Mouse (Mus musculus): ENCODE results near the gene Gm17428.
"Not testable (repeated sequence)": the region's sequence is repeated elsewhere in the genome, so short reads cannot be mapped to it uniquely, and the experiment has no call there.

The Gm17428 gene

DNA sequence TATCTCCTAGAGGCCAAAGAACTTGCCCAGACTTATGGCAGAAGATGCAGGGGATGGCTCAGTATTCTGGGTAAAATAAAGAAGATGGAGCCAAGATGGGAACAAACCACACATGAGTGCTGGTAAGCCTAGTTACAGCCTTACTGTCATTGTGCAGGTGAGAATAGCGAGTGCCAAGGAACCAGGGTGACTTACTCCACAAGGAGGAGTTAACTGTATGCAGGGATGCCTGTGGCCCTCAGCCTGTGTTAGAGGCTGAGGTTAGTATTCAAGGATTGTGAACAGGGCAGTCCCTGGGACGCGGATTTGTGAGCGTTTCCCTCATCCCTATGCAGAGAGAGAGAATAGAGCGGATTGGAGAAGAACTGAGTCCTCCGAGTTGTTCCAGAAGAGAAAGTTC is 25.1 kb upstream of the Gm17428 start:
- in situ Hi-C loops (cut with MboI, MseI) = no loop called here

DNA sequence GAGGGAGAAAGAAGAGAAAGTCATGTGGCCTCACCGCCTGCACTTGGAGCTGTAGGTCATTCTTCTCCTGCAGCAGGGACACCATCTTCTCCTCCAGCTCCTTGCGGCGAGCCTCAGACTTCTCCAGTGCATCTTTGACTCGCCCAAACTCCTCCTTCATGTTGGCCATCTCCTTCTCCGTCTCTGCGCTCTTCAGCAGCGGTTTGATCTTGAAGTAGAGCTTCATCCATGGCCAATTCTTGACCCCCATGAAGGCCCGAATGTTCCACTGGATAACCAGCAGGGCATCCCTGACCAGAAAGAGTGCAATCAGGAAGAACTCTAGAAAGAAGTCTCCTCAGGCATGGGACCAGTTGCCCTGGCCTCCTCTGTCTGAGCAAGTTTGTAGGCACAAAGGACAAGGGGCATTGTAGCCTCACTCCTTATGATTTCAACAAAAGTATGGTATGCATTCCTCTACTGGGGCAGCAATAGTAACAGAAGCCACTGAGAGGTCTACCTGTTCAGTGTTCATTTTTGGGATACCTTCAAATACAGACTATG is 23.0 kb upstream of the Gm17428 start:
- in situ Hi-C loops (cut with MboI, MseI) = no loop called here

DNA sequence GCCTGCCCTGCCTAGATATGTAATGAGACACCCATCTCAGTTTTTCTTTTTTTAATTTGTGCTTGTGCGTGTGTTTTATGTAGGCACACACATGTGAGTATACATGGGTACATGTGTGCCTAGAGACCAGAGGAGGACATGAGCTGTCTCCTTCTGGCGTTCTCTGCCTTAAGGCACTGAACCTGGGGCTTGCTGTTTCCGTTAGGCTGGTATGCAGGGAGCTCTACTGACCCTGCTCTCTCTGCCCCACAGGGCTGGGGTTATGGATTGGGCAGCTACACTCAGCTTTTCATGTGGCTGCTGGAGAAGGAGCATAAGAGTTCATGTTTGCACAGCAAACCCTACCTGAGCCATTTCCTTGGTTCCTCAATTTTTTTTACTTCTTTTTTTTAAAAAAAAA is 22.3 kb upstream of the Gm17428 start:
- in situ Hi-C loops (cut with MboI, MseI) = no loop called here

DNA sequence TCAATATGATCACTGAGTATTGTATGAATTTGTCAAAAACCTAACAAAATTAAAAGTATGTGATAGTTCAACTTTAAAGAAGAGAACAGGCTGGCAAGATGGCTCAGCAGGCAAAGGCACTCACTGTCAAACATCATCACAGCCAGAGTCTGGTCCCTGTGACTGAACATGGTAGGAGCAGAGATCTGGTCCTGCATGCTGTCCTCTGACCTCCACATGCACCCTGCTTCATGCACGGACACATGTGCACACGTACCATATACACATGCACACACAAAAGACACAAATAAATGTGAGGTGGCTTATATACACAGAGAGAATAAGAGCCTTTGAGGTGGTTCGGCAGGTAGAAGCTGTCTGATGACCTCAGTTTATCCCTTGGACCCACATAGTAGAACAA is 21.3 kb upstream of the Gm17428 start:
- in situ Hi-C loops (cut with MboI, MseI) = no loop called here

DNA sequence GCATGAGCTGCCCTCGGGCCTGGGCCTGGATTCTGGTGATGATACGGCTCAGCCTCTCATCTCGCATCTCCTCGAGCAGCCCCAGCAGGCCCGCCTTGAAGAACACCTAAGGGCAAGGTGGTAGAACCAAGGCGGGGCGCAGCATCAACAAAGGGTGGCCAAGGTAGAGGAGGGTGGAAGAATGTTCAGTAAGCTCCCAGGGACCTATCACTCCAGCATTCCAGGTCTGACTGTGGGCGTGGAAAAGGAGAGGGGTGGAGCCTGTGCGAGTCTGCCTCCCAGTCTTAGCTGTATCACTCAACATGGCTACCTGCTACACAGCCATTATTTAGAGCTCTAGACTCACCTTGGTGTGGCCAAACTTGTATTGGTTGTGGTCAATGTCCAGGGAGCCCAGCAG is 20.2 kb upstream of the Gm17428 start:
- in situ Hi-C loops (cut with MboI, MseI) = no loop called here

DNA sequence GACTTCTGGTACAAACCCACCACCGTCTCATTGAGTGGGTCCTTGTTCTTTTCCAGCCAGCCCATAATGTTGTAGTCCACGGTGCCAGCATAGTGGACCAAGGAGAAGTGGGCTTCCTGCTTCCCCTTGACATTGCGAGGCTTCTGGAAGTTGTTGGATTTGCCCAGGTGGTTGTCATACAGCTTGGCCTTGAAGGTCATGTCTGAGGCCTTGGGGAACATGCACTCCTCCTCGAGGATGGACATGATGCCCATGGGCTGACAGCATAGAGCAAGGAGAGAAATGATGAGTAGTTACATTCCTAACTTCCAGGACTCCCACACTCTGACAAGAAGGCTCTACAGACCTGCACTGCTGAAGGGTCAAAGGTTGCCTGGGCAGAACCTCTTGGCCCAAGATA is 18.2 kb upstream of the Gm17428 start:
- in situ Hi-C loops (cut with MboI, MseI) = no loop called here

DNA sequence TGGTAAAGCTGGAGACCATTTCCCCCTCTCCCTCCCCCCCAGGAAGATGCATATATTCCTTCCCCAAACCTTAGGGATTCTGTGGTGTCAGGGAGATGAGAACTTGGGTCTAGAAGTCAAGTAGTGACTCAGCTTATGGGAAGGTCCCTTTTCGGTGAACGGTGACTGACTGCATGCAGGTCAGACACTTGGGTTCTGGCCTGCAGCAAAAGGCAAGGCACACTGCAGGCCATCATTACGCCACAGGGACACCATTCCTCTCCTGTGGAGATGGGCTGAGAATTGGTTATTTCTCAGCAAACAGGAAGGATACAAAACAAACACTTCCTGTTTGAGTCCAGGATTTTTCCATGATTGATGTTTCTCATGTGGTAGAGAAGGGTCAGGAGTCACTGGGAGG is 17.5 kb upstream of the Gm17428 start:
- in situ Hi-C loops (cut with MboI, MseI) = no loop called here

DNA sequence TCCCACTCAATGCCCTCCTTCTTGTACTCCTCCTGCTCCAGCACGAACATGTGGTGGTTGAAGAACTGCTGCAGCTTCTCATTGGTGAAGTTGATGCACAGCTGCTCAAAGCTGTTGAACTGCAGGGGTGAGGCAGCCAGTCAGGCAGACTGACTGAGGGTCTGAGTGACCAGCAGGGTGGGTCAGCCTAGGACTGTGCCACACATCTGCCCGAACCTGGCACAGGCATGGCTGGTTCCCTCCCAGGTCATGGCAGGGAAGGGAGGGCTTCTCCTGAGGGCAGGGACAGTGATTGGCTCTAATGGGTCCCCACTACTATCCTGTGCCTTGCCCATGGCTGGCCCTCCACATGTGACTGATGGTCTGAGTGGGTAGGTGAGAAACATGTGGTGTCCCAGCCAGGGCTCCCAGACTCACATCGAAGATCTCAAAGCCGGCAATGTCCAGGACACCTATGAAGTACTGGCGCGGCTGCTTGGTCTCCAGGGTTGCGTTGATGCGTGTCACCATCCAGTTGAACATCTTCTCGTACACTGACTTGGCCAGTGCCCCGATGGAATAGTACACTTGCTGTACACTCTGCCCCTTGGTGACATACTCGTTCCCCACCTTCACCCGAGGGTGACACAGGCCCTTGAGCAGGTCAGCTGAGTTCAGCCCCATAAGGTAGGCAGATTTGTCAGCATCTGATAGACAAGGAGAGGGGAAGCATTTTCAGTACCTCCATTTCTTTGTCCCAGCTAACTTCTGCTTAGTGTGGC is 16.7 kb upstream of the Gm17428 start:
- in situ Hi-C loops (cut with MboI, MseI) = loop anchor here (10.0 kb wide), 1 partner anchor 995 kb away; the partner anchor contains the start of gene Cma2

DNA sequence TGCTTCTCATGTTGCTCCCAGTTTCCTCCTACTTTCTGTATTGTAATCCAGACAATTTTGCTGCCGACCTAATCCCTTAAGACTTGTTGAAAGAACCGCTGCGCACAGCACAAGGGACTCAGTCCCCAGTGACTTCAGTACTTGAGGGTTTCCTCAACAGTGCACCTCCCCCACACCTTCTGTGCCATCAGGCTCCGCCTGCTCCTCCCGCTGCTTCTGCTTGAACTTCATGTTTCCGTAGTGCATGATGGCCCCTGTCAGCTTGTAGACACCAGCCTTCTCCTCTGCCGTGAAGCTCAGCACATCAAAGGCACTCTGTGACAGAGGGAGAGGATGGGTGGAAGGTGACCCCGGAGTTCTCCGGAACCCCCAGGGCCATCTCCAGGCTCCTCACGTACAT is 16.0 kb upstream of the Gm17428 start:
- in situ Hi-C loops (cut with MboI, MseI) = loop anchor here (10.0 kb wide), 1 partner anchor 994 kb away; the partner anchor contains the start of gene Cma2

DNA sequence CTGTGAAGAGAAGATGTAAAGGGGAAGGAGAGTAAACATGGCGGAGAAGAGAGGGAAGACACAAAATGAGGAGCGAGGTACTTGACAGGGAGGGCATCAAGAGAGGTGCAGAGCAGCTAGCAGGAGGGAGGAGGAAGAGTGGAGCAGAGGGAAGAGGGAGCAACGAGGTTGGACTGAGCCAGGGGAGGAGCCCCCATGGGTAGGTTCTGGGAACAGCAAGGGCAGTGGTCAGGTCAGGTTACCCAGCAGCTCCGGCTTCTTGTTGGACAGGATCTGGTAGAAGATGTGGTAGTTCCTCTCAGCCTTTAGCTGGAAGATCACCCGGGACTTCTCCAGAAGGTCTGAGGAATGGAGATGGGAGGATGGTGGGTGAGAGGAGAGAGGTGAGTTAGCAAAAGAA is 15.2 kb upstream of the Gm17428 start:
- in situ Hi-C loops (cut with MboI, MseI) = loop anchor here (10.0 kb wide), 1 partner anchor 993 kb away; the partner anchor contains the start of gene Cma2

DNA sequence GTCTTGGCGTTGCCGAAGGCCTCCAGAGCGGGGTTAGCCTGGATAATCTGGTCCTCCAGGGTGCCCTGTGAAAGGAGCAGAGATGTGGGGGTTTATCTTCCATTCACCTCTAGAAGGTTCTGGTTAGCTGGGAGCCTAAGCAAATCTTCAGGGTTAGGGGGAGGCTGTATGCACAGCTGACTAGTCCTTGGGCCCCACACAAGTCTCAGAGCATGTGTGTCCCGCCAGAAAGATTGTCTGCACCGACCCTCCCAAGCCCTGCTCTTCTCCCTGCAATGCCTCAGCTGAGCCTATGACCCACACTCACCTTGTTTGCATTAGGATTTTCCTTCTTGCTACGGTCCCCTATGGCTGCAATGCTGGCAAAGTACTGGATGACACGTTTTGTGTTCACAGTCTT is 14.0 kb upstream of the Gm17428 start:
- in situ Hi-C loops (cut with MboI, MseI) = loop anchor here (10.0 kb wide), 1 partner anchor 992 kb away; the partner anchor contains the start of gene Cma2

DNA sequence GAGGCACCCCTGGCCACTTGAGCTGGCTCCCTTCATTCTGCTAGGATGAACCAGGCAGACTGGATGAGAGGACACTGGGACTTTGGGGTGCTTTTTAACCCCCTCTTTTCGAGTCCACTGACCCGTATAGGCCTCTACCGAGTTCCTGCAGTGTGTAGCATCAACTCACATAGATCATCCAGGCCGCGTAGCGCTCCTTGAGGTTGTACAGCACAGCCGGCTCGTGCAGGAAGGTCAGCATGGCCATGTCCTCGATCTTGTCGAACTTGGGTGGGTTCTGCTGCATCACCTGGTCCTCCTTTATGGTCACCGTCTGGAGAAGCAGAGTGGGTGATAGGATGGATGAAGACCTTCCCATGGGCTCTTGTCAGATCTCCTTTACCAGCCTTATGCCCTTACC is 13.0 kb upstream of the Gm17428 start:
- in situ Hi-C loops (cut with MboI, MseI) = loop anchor here (10.0 kb wide), 1 partner anchor 991 kb away; the partner anchor contains the start of gene Cma2

DNA sequence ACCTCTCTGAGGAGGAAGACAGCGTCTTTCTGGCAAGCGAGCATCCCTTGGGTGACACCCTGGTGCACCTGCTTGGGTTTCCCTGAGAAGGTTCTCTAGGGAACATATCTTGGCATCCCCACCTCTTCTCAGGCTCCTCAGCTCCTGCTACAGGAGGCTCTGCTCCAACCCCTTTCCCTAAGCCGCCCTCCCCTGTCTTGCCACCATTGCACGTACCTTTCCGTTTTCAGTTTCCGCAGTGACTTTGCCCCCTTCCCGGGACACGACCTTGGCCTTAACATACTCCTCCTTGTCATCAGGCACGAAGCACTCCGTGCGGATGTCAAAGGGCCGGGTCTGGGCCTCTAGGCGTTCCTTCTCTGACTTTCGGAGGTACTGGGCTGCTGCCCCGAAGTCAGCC is 11.7 kb upstream of the Gm17428 start:
- in situ Hi-C loops (cut with MboI, MseI) = loop anchor here (10.0 kb wide), 1 partner anchor 990 kb away; the partner anchor contains the start of gene Cma2

DNA sequence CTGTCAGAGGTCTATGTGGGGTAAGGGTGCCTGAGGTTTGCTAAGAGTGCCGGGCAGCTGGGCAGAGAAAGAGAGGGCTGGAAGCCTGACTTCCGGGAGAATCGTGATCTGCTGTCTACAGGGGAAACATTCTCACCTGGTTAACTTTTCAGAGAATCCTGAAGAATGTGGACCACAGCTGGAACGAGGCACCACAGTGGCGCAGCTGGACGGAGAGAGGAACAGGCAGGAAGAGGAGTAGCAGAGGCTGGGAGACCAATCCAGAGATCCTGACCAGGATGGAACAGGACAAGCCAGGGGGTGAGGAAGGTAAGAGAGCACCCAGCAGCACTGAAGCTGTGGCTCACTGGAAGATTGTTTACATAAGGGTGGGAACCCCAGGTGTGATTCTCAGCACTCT is 11.1 kb upstream of the Gm17428 start:
- in situ Hi-C loops (cut with MboI, MseI) = loop anchor here (10.0 kb wide), 1 partner anchor 989 kb away; the partner anchor contains the start of gene Cma2

DNA sequence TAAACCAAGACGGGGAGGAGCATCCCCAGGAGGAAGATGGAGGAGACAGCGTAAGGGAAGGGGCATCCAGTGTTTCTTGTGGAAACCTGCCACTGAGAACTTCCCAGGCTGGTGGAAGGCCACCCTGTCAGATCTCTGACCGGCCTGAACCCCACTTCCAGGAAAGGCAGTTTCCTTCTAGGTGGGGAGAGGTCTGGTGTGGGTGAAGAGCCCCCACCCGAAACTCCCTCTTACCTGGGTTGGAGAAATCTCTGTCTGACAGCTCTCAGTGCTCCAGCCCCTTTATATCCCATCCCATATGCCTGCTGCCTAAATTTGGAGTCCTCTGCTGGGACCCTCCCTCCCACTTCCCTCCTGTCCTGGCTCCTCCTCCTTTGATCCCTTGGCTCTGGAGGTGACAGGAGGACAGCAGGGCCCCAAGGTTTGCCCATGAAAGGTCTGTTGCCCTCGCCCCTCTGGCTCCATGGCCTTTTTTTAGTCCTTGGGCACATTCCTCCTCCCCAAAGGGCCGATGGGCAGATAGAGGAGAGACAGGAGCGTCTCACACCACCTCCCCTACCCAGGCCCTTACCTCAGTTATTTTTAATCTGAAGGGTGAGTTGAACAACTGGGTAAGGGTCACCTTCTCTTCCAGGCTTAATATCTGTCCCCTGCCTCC is 10.3 kb upstream of the Gm17428 start, which contains the start of gene Myh6:
Gene Myh6 (minus strand): TSS at position 608 of the 658 bp plus-strand sequence.
- in situ Hi-C loops (cut with MboI, MseI) = loop anchor here (10.0 kb wide), 1 partner anchor 988 kb away; the partner anchor contains the start of gene Cma2

DNA sequence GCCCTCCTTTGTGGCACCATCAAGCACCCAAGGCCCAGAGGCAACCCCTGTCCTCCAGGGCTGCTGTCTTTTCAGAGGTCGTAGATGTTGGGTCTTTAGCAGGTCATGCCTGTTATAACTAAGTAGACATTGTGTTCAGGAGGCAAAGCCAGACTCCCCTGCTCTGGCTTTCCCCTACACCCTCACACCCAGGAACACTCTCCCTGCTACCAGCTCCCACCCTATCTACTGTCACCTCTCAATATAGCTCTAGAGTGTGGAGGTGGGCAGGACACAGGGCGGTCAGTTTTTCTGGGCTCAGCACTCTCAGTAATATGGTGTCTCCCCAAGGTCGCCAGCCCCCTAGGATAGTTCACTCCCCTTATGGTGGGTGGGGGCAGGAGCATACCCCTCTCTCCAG is 8.9 kb upstream of the Gm17428 start:
- in situ Hi-C loops (cut with MboI, MseI) = loop anchor here (10.0 kb wide), 1 partner anchor 987 kb away; the partner anchor contains the start of gene Cma2

DNA sequence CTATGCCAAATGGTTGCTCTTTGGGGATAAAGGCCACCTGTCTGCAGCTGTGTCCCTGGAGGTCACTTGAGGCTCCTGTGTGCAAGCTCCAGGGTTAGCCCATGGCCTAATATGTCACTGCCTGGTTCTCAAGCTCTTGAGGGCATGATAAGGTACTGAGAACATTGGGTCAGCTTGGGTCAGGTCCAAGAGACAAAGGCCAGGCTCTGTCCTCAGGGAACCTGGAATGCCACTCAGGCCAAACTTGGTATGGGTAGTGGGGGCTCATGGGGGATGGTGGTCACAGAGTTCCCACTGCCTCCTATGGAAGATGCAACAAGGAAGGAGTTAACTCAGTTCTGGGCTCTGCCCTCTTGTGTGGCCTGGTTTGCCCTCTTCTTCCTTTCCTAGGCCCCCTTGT is 8.4 kb upstream of the Gm17428 start:
- in situ Hi-C loops (cut with MboI, MseI) = loop anchor here (10.0 kb wide), 1 partner anchor 986 kb away; the partner anchor contains the start of gene Cma2

DNA sequence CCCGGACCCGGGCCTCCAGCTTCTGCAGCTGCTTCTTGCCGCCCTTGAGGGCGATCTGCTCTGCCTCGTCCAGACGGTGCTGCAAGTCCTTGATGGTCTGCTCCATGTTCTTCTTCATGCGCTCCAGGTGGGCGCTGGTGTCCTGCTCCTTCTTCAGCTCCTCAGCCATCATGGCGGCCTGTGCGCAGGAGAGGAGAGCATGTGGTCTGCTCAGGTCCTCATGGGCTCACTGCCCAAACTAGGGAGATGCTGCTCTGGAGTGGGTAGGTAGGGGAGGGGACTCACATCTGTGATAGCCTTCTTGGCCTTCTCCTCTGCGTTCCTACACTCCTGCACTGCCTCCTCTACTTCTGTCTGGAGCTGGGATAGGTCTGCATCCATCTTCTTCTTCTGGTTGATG is 3.9 kb upstream of the Gm17428 start:
- in situ Hi-C loops (cut with MboI, MseI) = not testable (repeated sequence)

DNA sequence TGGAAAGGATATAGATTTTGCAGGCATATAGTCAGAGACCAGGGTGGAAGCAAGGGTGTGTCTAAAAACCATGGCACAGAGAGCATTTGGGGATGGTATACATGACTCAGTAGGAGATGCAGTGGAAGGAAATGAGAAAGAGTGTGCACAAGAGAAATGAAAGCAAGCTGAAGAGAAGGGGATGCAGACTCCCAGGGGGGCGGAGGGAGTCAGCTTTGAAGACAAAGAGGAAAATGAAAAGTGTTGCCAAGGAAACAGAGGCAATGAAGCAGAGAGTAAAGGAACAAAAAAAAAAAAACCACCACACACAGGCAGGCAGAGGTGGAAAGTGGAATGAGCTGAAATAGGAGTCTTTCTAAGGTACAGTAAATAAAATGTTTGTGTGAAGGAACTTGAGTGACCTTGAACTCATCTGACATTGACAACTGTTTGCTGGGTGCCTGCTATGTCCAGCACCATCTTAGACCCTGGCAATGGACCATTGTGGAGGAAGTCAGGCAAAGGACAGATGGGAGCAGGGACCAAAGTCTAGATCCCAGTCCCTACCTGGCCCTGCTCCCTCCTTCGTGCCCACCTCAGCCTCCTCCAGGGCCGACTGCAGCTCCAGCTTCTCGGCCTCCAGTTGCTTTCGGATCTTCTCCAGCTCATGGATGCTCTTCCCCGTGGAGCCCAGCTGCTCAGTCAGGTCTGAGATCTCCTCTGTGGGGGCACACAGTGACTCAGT is 2.5 kb upstream of the Gm17428 start:
- in situ Hi-C loops (cut with MboI, MseI) = no loop called here

DNA sequence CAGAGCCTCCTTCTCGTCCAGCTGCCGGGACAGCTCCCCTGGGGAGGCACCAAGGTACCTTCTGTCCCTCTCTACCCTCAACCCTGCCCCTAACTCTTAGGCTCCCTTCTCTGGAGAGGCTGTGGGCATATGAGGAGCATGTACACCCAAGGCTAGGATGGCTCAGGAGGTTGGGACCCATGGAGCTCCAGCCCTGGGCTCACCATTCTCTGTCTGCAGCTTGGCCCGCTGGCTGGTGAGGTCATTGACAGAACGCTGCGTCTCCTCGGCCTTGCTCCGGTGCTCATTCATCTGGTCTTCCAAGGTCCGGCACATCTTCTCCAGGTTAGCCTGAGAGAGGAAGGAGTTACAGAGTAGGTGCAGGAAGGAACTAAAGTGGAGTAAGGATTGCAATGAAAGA is 1.9 kb downstream of the Gm17428 start:
- in situ Hi-C loops (cut with MboI, MseI) = no loop called here

DNA sequence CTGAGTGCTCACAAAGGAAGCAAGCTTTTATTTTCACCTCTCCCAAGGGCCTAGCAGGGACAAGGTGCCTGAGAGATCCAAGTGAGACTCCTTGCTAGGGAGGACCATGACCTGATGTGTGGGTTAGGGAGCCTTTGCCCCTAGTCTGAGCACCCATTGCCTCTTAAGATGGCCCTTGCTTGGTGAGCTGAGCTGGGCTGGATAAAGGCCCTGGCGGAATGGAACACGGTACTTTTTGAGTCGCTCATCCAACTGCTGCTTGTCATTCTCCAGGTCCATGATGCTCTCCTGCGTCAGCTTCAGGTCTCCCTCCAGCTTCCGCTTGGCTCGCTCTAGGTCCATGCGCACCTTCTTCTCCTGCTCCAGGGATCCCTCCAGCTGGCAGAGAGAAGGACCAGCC is 5.2 kb downstream of the Gm17428 start:
- in situ Hi-C loops (cut with MboI, MseI) = no loop called here

Data from T-helper 1 cell (primary cell).